Mouse (Mus musculus): ENCODE measurements around the gene Klf5. TPM values are rescaled to one million over a fixed set of nuclear protein-coding genes. Genes with fewer than 3 reads are reported as not detected.

Klf5 gene
- polyA plus RNA-seq, 1 experiment from 2014 or later: 37.2 TPM

GRCm38 (mm10) chr14:99316275-99316674 lies 17.8 kb downstream of the Klf5 start:
- no peak overlapping the region for H3K4me3 ChIP-seq (ENCODE audit: low read depth, low read length)
- no peaks in the 10 kb centered on the region for H3K27me3 ChIP-seq (replicated peaks; ENCODE audit: control insufficient read depth, insufficient read depth, low read length)
- H3K9ac ChIP-seq (ENCODE audit: low read depth, low read length): no peak overlapping the region
- DNase-seq (ENCODE audit: low spot score) (no peak), ATAC-seq (ENCODE audit: low read depth) (no peak)
- H3K27ac ChIP-seq (replicated peaks; ENCODE audit: low read depth, low read length): no peak overlapping the region
- H3K36me3 ChIP-seq (ENCODE audit: control insufficient read depth, insufficient read depth, low read length): peaks cover 13% of the 10 kb centered on the region; the same call in 1 of the 2 replicates
- no peaks in the 10 kb centered on the region for H3K9me3 ChIP-seq (ENCODE audit: control insufficient read depth, low read length)
- no peaks in the 10 kb centered on the region for H3K4me1 ChIP-seq (ENCODE audit: control insufficient read depth, insufficient read depth, low read length)
- WGBS: 88% methylated on average over 4 of the region's 4 CpGs
- no peak overlapping the region for H3K4me2 ChIP-seq (ENCODE audit: low read depth, low read length)

- H3K36me3 ChIP-seq (ENCODE audit: control insufficient read depth, insufficient read depth, low read length): no peaks in the 10 kb centered on the region
- 78% methylated on average over 5 of the region's 5 CpGs for WGBS
- no peaks in the 10 kb centered on the region for H3K9me3 ChIP-seq (ENCODE audit: control insufficient read depth, low read length)
- H3K9ac ChIP-seq (ENCODE audit: low read depth, low read length): no peak overlapping the region
- no peak overlapping the region for H3K4me3 ChIP-seq (ENCODE audit: low read depth, low read length)
- DNase-seq (ENCODE audit: low spot score) (no peak), ATAC-seq (ENCODE audit: low read depth) (no peak)
- no peak overlapping the region for H3K4me2 ChIP-seq (ENCODE audit: low read depth, low read length)
- H3K27ac ChIP-seq (replicated peaks; ENCODE audit: low read depth, low read length): no peak overlapping the region
- no peaks in the 10 kb centered on the region for H3K27me3 ChIP-seq (replicated peaks; ENCODE audit: control insufficient read depth, insufficient read depth, low read length)
- no peaks in the 10 kb centered on the region for H3K4me1 ChIP-seq (ENCODE audit: control insufficient read depth, insufficient read depth, low read length)
Measured at GRCm38 (mm10) chr14:99320736-99321135, 22.2 kb downstream of the Klf5 start.

- Histone ChIP-seq H3K4me3 (ENCODE audit: low read depth, low read length) (no peak overlapping the region), H3K27me3 (replicated peaks; ENCODE audit: control insufficient read depth, insufficient read depth, low read length) (no peaks in the 10 kb centered on the region), H3K9ac (ENCODE audit: low read depth, low read length) (no peak overlapping the region), H3K27ac (replicated peaks; ENCODE audit: low read depth, low read length) (no peak overlapping the region), H3K4me1 (ENCODE audit: control insufficient read depth, insufficient read depth, low read length) (no peaks in the 10 kb centered on the region), H3K9me3 (ENCODE audit: control insufficient read depth, low read length) (no peaks in the 10 kb centered on the region), H3K4me2 (ENCODE audit: low read depth, low read length) (no peak overlapping the region), H3K36me3 (ENCODE audit: control insufficient read depth, insufficient read depth, low read length) (no peaks in the 10 kb centered on the region)
- ATAC-seq (ENCODE audit: low read depth) (no peak), DNase-seq (ENCODE audit: low spot score) (no peak)
- 88% methylated on average over 10 of the region's 10 CpGs for WGBS
Measured at GRCm38 (mm10) chr14:99323376-99323775, 24.9 kb downstream of the Klf5 start.

- H3K9ac ChIP-seq (ENCODE audit: low read depth, low read length): no peak overlapping the region
- H3K27ac ChIP-seq (replicated peaks; ENCODE audit: low read depth, low read length): no peak overlapping the region
- no peak overlapping the region for H3K4me3 ChIP-seq (ENCODE audit: low read depth, low read length)
- no peaks in the 10 kb centered on the region for H3K27me3 ChIP-seq (replicated peaks; ENCODE audit: control insufficient read depth, insufficient read depth, low read length)
- no peak overlapping the region for H3K4me2 ChIP-seq (ENCODE audit: low read depth, low read length)
- DNase-seq (ENCODE audit: low spot score) (no peak), ATAC-seq (ENCODE audit: low read depth) (no peak)
- H3K36me3 ChIP-seq (ENCODE audit: control insufficient read depth, insufficient read depth, low read length): no peaks in the 10 kb centered on the region
- H3K9me3 ChIP-seq (ENCODE audit: control insufficient read depth, low read length): no peaks in the 10 kb centered on the region
- H3K4me1 ChIP-seq (ENCODE audit: control insufficient read depth, insufficient read depth, low read length): no peaks in the 10 kb centered on the region
- 66% methylated on average over 3 of the region's 4 CpGs for WGBS
Measured at GRCm38 (mm10) chr14:99324523-99324922, 26.0 kb downstream of the Klf5 start.

GRCm38 (mm10) chr14:99325597-99326472 lies 27.3 kb downstream of the Klf5 start:
- peak; percentile 69 for DNase-seq (ENCODE audit: low spot score)

GRCm38 (mm10) chr14:99336598-99336997 lies 38.1 kb downstream of the Klf5 start:
- ATAC-seq (ENCODE audit: low read depth) (no peak), DNase-seq (ENCODE audit: low spot score) (no peak)
- Histone ChIP-seq H3K27ac (replicated peaks; ENCODE audit: low read depth, low read length) (no peak overlapping the region), H3K36me3 (ENCODE audit: control insufficient read depth, insufficient read depth, low read length) (no peaks in the 10 kb centered on the region), H3K9ac (ENCODE audit: low read depth, low read length) (no peak overlapping the region), H3K4me3 (ENCODE audit: low read depth, low read length) (no peak overlapping the region), H3K4me2 (ENCODE audit: low read depth, low read length) (no peak overlapping the region), H3K27me3 (replicated peaks; ENCODE audit: control insufficient read depth, insufficient read depth, low read length) (no peaks in the 10 kb centered on the region), H3K4me1 (ENCODE audit: control insufficient read depth, insufficient read depth, low read length) (no peaks in the 10 kb centered on the region), H3K9me3 (ENCODE audit: control insufficient read depth, low read length) (no peaks in the 10 kb centered on the region)
- WGBS: 73% methylated on average over 3 of the region's 3 CpGs

More at GRCm38 (mm10) chr14:99325597-99326472, 27.3 kb downstream of the Klf5 start:
- H3K9me3 ChIP-seq (ENCODE audit: control insufficient read depth, low read length): no peaks in the 10 kb centered on the region
- H3K4me1 ChIP-seq (ENCODE audit: control insufficient read depth, insufficient read depth, low read length): no peaks in the 10 kb centered on the region
- no peaks in the 10 kb centered on the region for H3K27me3 ChIP-seq (replicated peaks; ENCODE audit: control insufficient read depth, insufficient read depth, low read length)
- 81% methylated on average over 12 of the region's 12 CpGs for WGBS
- no peak; the same call in 1 of the 2 replicates for ATAC-seq (ENCODE audit: low read depth)
- no peaks in the 10 kb centered on the region for H3K36me3 ChIP-seq (ENCODE audit: control insufficient read depth, insufficient read depth, low read length)
- no peak overlapping the region for H3K9ac ChIP-seq (ENCODE audit: low read depth, low read length)
- H3K27ac ChIP-seq (replicated peaks; ENCODE audit: low read depth, low read length): peak overlapping the region; percentile 28; the same call in 1 of the 2 replicates
- H3K4me3 ChIP-seq (ENCODE audit: low read depth, low read length): no peak overlapping the region
- H3K4me2 ChIP-seq (ENCODE audit: low read depth, low read length): no peak overlapping the region

GRCm38 (mm10) chr14:99339021-99339420 lies 40.5 kb downstream of the Klf5 start:
- H3K4me1 ChIP-seq (ENCODE audit: control insufficient read depth, insufficient read depth, low read length): no peaks in the 10 kb centered on the region
- no peak overlapping the region for H3K4me2 ChIP-seq (ENCODE audit: low read depth, low read length)
- H3K27ac ChIP-seq (replicated peaks; ENCODE audit: low read depth, low read length): no peak overlapping the region
- H3K9ac ChIP-seq (ENCODE audit: low read depth, low read length): no peak overlapping the region
- no peak overlapping the region for H3K4me3 ChIP-seq (ENCODE audit: low read depth, low read length)
- H3K36me3 ChIP-seq (ENCODE audit: control insufficient read depth, insufficient read depth, low read length): no peaks in the 10 kb centered on the region
- H3K27me3 ChIP-seq (replicated peaks; ENCODE audit: control insufficient read depth, insufficient read depth, low read length): no peaks in the 10 kb centered on the region
- WGBS: 61% methylated on average over 8 of the region's 8 CpGs
- DNase-seq (ENCODE audit: low spot score) (no peak), ATAC-seq (ENCODE audit: low read depth) (no peak)
- no peaks in the 10 kb centered on the region for H3K9me3 ChIP-seq (ENCODE audit: control insufficient read depth, low read length)

- 22% methylated on average over 9 of the region's 9 CpGs for WGBS
- Histone ChIP-seq H3K9me3 (ENCODE audit: control insufficient read depth, low read length) (no peaks in the 10 kb centered on the region), H3K4me2 (ENCODE audit: low read depth, low read length) (no peak overlapping the region), H3K36me3 (ENCODE audit: control insufficient read depth, insufficient read depth, low read length) (no peaks in the 10 kb centered on the region), H3K27ac (replicated peaks; ENCODE audit: low read depth, low read length) (0 out of 2 replicates have a peak overlapping the region, but pooled peaks have one; percentile 21), H3K9ac (ENCODE audit: low read depth, low read length) (no peak overlapping the region), H3K4me1 (ENCODE audit: control insufficient read depth, insufficient read depth, low read length) (no peaks in the 10 kb centered on the region), H3K27me3 (replicated peaks; ENCODE audit: control insufficient read depth, insufficient read depth, low read length) (no peaks in the 10 kb centered on the region), H3K4me3 (ENCODE audit: low read depth, low read length) (no peak overlapping the region)
- DNase-seq (ENCODE audit: low spot score) (no peak), ATAC-seq (ENCODE audit: low read depth) (no peak)
Measured at GRCm38 (mm10) chr14:99339681-99340522, 41.4 kb downstream of the Klf5 start.
